In genomic region chr13:111373281-111373680, GRCm38 (mm10) we compare ENCODE assay signal across 28 mouse cellular contexts.
DNase-seq lines count a peak whose midpoint lies in the region; ATAC-seq and TF ChIP-seq lines count a peak whose summit lies in the region.
"Had no signal": no experiment of that assay in that cellular context is flagged by ENCODE, and none has a peak within 500 bp of the region (broad histone marks: within the 10 kb centered on the region; RNA-seq: fewer than 3 reads in every experiment).

No protein-coding gene starts in this region.

- peaks cover 8% of the 10 kb centered on the region for H3K4me1 ChIP-seq in heart, embryonic 16.5 days (ENCODE audit: control insufficient read depth, insufficient read depth, low read length)
- H3K4me1 ChIP-seq in testis, adult 2 months (ENCODE audit: control insufficient read depth, insufficient read depth, low read length) = no peaks in the 10 kb centered on the region
- H3K4me1 ChIP-seq: embryonic facial prominence, embryonic 12.5 days; forebrain, embryonic 10.5 days; forebrain, embryonic 15.5 days; hindbrain, embryonic 10.5 days; liver, embryonic 15.5 days had no signal

- no peaks in the 10 kb centered on the region for H3K9me3 ChIP-seq in heart, embryonic 16.5 days (replicated peaks; ENCODE audit: control insufficient read depth, low read length)
- H3K9me3 ChIP-seq: embryonic facial prominence, embryonic 12.5 days; forebrain, embryonic 10.5 days; forebrain, embryonic 15.5 days; G1E; hindbrain, embryonic 10.5 days; liver, embryonic 15.5 days had no signal

- no peak overlapping the region for H3K4me3 ChIP-seq in heart, embryonic 16.5 days (ENCODE audit: low read length)
- no peak overlapping the region for H3K4me3 ChIP-seq in testis, adult 2 months (ENCODE audit: control insufficient read depth, low read depth, low read length)
- H3K4me3 ChIP-seq: embryonic facial prominence, embryonic 12.5 days; forebrain, embryonic 10.5 days; forebrain, embryonic 15.5 days; hindbrain, embryonic 10.5 days; liver, embryonic 15.5 days had no signal

- peak; percentile 47; the same call in 1 of the 2 replicates for ATAC-seq in heart, embryonic 16.5 days (replicated peaks; ENCODE audit: extremely low read depth, insufficient read depth, low FRiP score)
- ATAC-seq: forebrain, embryonic 15.5 days; hindbrain, embryonic 16.5 days; midbrain, embryonic 16.5 days had no signal

- no peak for TF ChIP-seq CTCF in testis, adult 2 months (IDR thresholded peaks at IDR 0.05; ENCODE audit: control insufficient read depth, insufficient read depth, insufficient replicate concordance, low read depth, low read length)

- intact Hi-C loops in heart, postnatal 14 days (cut with DNase I) = no loop called here

- no peaks in the 10 kb centered on the region for H3K36me3 ChIP-seq in heart, embryonic 16.5 days (ENCODE audit: control insufficient read depth, insufficient read depth)
- no peaks in the 10 kb centered on the region for H3K36me3 ChIP-seq in testis, adult 2 months (ENCODE audit: control insufficient read depth, insufficient read depth, low read length)
- H3K36me3 ChIP-seq: embryonic facial prominence, embryonic 12.5 days; forebrain, embryonic 10.5 days; forebrain, embryonic 15.5 days; G1E; hindbrain, embryonic 10.5 days; liver, embryonic 15.5 days had no signal

- no peaks in the 10 kb centered on the region for H3K27me3 ChIP-seq in heart, embryonic 16.5 days (ENCODE audit: control insufficient read depth, insufficient read depth, low read length)
- no peaks in the 10 kb centered on the region for H3K27me3 ChIP-seq in testis, adult 2 months (ENCODE audit: control insufficient read depth, insufficient read depth, low read length)
- H3K27me3 ChIP-seq: embryonic facial prominence, embryonic 12.5 days; forebrain, embryonic 15.5 days; liver, embryonic 15.5 days had no signal

- no peak overlapping the region for H3K27ac ChIP-seq in heart, embryonic 16.5 days (ENCODE audit: low read length)
- peak overlapping the region; percentile 18 for H3K27ac ChIP-seq in testis, adult 2 months (ENCODE audit: control insufficient read depth, insufficient read depth, low read depth, low read length)
- H3K27ac ChIP-seq: embryonic facial prominence, embryonic 12.5 days; forebrain, embryonic 10.5 days; forebrain, embryonic 15.5 days; hindbrain, embryonic 10.5 days; kidney, postnatal 0 days; liver, embryonic 15.5 days had no signal

- TF ChIP-seq POLR2A in testis, adult 2 months (IDR thresholded peaks at IDR 0.05; ENCODE audit: control insufficient read depth, low read depth, low read length) = no peak

- DNase-seq in heart, adult 11 months = peak; percentile 91
- no peak for DNase-seq in heart, postnatal 14 days
- no peak for DNase-seq in heart, adult 8-10 months (ENCODE audit: low spot score)
- no peak for DNase-seq in testis, postnatal 14 days (ENCODE audit: low spot score)
- no peak for DNase-seq in adrenal gland, postnatal 25 days
- DNase-seq: adrenal gland, postnatal 10 days; cerebellum, adult 11 months; cerebellum, adult 9-10 months; cerebellum, postnatal 36 days; gastrocnemius, postnatal 25 days; kidney, adult 2 months; layer of hippocampus, postnatal 36 days; left cerebral cortex, postnatal 4 days; lung, embryonic 14.5 days; lung, postnatal 14 days; right cerebral cortex, postnatal 25 days; thymus, postnatal 14 days had no signal

- no peak overlapping the region for H3K4me2 ChIP-seq in heart, embryonic 16.5 days (ENCODE audit: low read depth, low read length)
- H3K4me2 ChIP-seq: embryonic facial prominence, embryonic 12.5 days; forebrain, embryonic 15.5 days; liver, embryonic 15.5 days; lung, embryonic 14.5 days had no signal

- 56% methylated on average over 6 of the region's 6 CpGs for WGBS in heart, embryonic 16.5 days

- no peak overlapping the region for H3K9ac ChIP-seq in heart, embryonic 16.5 days (ENCODE audit: low read length)
- H3K9ac ChIP-seq: embryonic facial prominence, embryonic 12.5 days; forebrain, embryonic 15.5 days; liver, embryonic 15.5 days; lung, embryonic 14.5 days had no signal
